Mouse (Mus musculus) G1E (cell line): Measurements from ENCODE around the gene Ubtd2.

Experiments
- CTCF ChIP-seq: IDR thresholded peaks from 2 replicates; pipeline ENCODE4 v1.5.1; 2012; ENCODE audit warnings: low read depth, low read length, inconsistent platforms, mixed read lengths
- GATA1 ChIP-seq: IDR thresholded peaks from 2 replicates; pipeline ENCODE4 v1.6.1; 2012; ENCODE audit warnings: borderline replicate concordance, low read length, inconsistent platforms, mixed read lengths
- POLR2AphosphoS5 ChIP-seq: IDR thresholded peaks from 2 replicates; pipeline ENCODE4 v1.6.1; 2012; ENCODE audit warnings: low read depth, low read length, inconsistent platforms; ENCODE audit not compliant: insufficient replicate concordance
- TAL1 ChIP-seq: conservative IDR thresholded peaks from 2 replicates; pipeline ENCODE4 v1.6.1; 2012; ENCODE audit warnings: low read depth, low read length, inconsistent platforms, mixed read lengths

DNA sequence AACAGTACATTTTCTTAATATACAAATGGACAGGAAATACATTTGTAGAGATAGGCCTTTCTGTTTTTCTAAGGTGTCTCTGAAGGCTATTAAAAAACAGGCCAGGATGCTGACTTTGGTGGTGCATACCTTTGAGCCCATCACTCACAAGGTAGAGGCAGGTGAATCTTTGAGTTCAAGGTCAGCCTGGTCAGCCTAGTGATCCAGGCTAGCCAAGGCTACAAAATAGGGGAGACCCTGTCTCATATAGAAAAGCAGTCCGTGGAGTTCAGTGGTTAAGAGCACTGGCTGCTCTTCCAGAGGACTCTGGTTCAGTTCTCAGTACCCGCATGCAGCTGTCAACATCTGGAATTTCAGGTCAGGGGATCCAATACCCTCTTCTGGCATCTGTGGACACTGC is 48.5 kb downstream of the Ubtd2 start:
- TF ChIP-seq CTCF (no peak), GATA1 (no peak), TAL1 (no peak), POLR2AphosphoS5 (no peak)
